Mouse (Mus musculus) kidney, postnatal 0 days (tissue): ENCODE results near the gene Boll. TPM values are rescaled to one million over a fixed set of nuclear protein-coding genes. Genes with fewer than 3 reads are reported as not detected.
"Not testable (repeated sequence)": the region's sequence is repeated elsewhere in the genome, so short reads cannot be mapped to it uniquely, and the experiment has no call there.

ENCODE experiments used
- ATAC-seq: fragments of 200-750 bp; cut with Nextera tagmentation; replicated peaks from 2 replicates; pipeline ENCODE4 v1.8.0; 2017; ENCODE audit warnings: low read depth, moderate number of reproducible peaks, moderate TSS enrichment, moderate library complexity; ENCODE audit not compliant: low FRiP score
- DNase-seq: peaks from one replicate; pipeline ENCODE4 v3.0.0-alpha.2; 2016; ENCODE audit warnings: low spot score
- H3K27ac ChIP-seq: fragments of 300-500 bp; sonication (generic); 2 replicates; pipeline ENCODE4 v1.5.1; 2014; ENCODE audit warnings: mild to moderate bottlenecking
- H3K27me3 ChIP-seq: fragments of 300-500 bp; sonication (generic); 2 replicates; pipeline ENCODE4 v1.6.1; 2014; ENCODE audit warnings: low read length, mixed read lengths; ENCODE audit not compliant: insufficient read depth
- H3K36me3 ChIP-seq: fragments of 300-500 bp; sonication (generic); 2 replicates; pipeline ENCODE4 v1.6.1; 2014; ENCODE audit warnings: low read length, mixed read lengths; ENCODE audit not compliant: insufficient read depth
- H3K4me1 ChIP-seq: fragments of 300-500 bp; sonication (generic); replicated peaks from 2 replicates; pipeline ENCODE4 v1.6.1; 2014; ENCODE audit warnings: antibody characterized with exemption, low read length, mixed read lengths; ENCODE audit not compliant: insufficient read depth
- H3K4me2 ChIP-seq: fragments of 300-500 bp; sonication (generic); 2 replicates; pipeline ENCODE4 v1.6.1; 2014; ENCODE audit warnings: mild to moderate bottlenecking, low read length, moderate library complexity, mixed read lengths
- H3K4me3 ChIP-seq: fragments of 300-500 bp; sonication (generic); replicated peaks from 2 replicates; pipeline ENCODE4 v1.5.1; 2014; ENCODE audit warnings: low read depth, low read length
- H3K9ac ChIP-seq: fragments of 300-500 bp; sonication (generic); 2 replicates; pipeline ENCODE4 v1.6.1; 2014; ENCODE audit warnings: low read depth, low read length
- H3K9me3 ChIP-seq: fragments of 300-500 bp; sonication (generic); replicated peaks from 2 replicates; pipeline ENCODE4 v1.6.1; 2016; ENCODE audit warnings: low read length, inconsistent platforms, mixed read lengths
- CTCF ChIP-seq: IDR thresholded peaks from 2 replicates; pipeline ENCODE4 v1.5.1; 2016; ENCODE audit warnings: antibody characterized with exemption, low read depth, mild to moderate bottlenecking, moderate library complexity
- WGBS: fragments of 180-500 bp; shearing (Covaris S2); extraction: QIAGEN DNeasy Blood & Tissue Kit; methylation state at CpG from one replicate; pipeline ENCODE4 v1.1.7; 2014; 5-methylcytosine and 5-hydroxymethylcytosine counted together
- polyA plus RNA-seq: library from polyadenylated mRNA; unstranded; fragments of >200 nt; fragmentation: Nextera tagmentation; extraction: Ambion mirVana; gene quantifications from 2 replicates; pipeline ENCODE4 v1.2.1, GENCODE M21; 2015

Boll gene
- polyA plus RNA-seq, 1 experiment from 2014 or later = 0.72 TPM

DNA sequence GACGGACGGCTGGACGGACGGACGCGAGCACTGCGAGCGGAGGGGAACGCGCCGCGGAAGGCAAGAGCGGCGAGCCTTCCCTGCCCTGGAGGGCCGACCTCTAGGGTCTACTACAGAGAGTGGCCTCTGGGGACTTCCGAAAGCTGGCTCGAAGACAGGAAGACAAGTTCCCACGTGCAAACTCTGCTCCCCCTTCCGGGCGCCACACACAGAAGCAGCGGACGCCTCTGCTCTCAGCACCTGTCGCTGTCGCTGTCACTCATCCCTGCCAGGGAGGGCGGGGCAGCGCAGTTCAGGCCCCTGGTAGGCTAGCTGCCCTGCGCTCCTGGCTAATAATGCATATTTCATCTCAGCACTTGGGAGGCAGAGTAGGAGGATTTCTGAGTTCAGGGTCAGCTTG, 317 bp upstream of the Boll start:
- peak overlapping the region; percentile 59 for H3K4me2 ChIP-seq
- H3K27me3 ChIP-seq = peaks cover 10% of the 10 kb centered on the region; the same call in 1 of the 2 replicates
- H3K36me3 ChIP-seq = no peaks in the 10 kb centered on the region
- ATAC-seq (peak; percentile 84), DNase-seq (peak; percentile 42)
- WGBS = 1% methylated on average over 24 of the region's 27 CpGs
- peak overlapping the region; percentile 33 for H3K4me3 ChIP-seq
- H3K27ac ChIP-seq = no peak overlapping the region
- no peak for TF ChIP-seq CTCF
- H3K9ac ChIP-seq = no peak overlapping the region
- H3K9me3 ChIP-seq = no peaks in the 10 kb centered on the region; the same call in 1 of the 2 replicates
- no peaks in the 10 kb centered on the region for H3K4me1 ChIP-seq

DNA sequence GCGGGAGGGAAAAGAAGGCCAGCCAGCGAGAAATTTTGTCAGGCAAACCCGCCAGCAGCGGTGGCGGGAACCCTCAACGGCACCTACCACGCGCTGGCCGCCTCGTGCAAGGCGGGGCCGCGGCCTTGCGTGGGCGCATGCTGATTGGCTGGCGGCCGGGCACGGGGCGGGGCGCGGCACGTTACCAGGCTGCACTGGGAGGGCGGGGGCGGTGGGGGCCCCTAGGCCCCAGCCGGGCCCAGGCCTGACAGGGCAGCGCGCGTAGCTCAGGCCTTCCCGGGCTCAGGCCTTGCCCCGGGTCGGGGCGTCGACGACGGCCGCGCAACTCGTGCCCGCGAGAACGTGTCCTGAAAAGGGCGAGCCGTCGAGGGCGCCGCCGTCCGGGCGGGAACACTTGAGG, 635 bp downstream of the Boll start:
- peaks cover 10% of the 10 kb centered on the region; the same call in 1 of the 2 replicates for H3K27me3 ChIP-seq
- H3K4me2 ChIP-seq = peak overlapping the region; percentile 59
- no peaks in the 10 kb centered on the region for H3K36me3 ChIP-seq
- TF ChIP-seq CTCF = no peak
- DNase-seq (no peak), ATAC-seq (peak; percentile 49)
- 52% methylated on average over 47 of the region's 49 CpGs for WGBS
- H3K4me1 ChIP-seq = no peaks in the 10 kb centered on the region
- no peak overlapping the region for H3K27ac ChIP-seq
- no peak overlapping the region for H3K9ac ChIP-seq
- H3K4me3 ChIP-seq = 0 out of 2 replicates have a peak overlapping the region, but pooled peaks have one; percentile 33
- H3K9me3 ChIP-seq = no peaks in the 10 kb centered on the region; the same call in 1 of the 2 replicates

DNA sequence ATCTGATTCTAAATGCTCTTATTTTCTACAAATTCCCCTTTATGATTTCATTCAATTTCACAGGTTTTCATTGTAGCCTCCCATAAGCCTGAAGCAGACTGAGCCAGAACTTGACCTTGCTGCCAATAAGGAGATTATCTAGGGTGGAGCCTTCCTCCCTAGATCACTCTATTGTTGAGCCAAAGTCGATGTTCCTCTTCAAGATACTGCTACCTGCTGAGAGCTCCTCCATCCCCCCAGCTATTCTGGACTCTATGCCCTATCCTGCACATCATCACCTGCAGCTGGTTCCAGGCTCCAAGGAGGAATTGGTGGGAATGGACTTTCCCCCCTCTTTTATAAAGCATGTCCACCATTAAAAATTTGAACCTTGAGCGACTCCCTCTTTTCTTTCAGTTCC, 11.4 kb downstream of the Boll start:
- H3K27me3 ChIP-seq, H3K9me3 ChIP-seq, H3K4me1 ChIP-seq, ATAC-seq, DNase-seq, H3K36me3 ChIP-seq, H3K4me2 ChIP-seq, H3K9ac ChIP-seq, H3K4me3 ChIP-seq, H3K27ac ChIP-seq: not testable (repeated sequence)
- WGBS = 77% methylated on average over 2 of the region's 2 CpGs

DNA sequence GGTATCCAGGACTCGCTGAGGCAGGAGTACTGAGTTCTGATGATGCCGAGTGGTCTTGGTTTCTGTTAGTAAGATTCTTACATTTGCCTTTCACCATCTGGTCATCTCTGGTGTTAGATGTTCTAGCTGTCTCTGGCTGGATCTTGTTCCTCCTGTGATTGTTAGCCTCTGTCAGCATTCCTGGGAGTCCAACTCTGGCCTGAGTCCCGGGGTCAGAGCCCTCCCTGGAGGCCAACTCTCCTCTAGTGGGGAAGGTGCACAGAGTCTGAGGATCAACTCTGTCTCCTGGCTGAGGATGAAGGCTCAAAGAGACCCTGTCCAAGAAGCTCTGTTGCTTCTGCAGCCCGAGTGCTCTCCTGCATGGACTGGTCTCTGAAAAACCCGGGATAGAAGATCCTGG, 37.8 kb downstream of the Boll start:
- H3K36me3 ChIP-seq, ATAC-seq, DNase-seq, H3K4me3 ChIP-seq, H3K27ac ChIP-seq, H3K27me3 ChIP-seq, H3K9me3 ChIP-seq, H3K4me1 ChIP-seq, H3K4me2 ChIP-seq, H3K9ac ChIP-seq: not testable (repeated sequence)
- WGBS = 81% methylated on average over 5 of the region's 5 CpGs

DNA sequence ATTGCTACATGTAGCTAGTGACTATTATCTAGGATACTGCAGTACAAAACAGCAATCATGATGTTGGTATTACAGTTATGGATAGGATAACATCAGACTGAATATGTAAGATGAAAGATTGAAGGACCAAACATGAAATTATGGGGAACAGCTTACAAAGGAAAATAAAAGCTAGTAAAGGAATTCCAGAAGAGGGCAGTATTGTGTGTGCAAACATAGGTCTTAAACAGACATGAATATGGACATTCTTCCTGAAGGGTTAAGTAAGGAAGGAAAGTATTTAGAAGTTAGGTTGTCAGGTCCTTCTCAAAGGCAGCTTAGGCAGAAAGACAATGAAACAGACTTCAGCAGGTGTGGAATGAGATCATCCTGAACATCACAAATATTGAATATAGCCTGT, 62.2 kb downstream of the Boll start:
- Histone ChIP-seq H3K4me3 (no peak overlapping the region), H3K4me1 (no peaks in the 10 kb centered on the region), H3K9ac (no peak overlapping the region), H3K36me3 (no peaks in the 10 kb centered on the region), H3K9me3 (no peaks in the 10 kb centered on the region), H3K27me3 (no peaks in the 10 kb centered on the region), H3K4me2 (no peak overlapping the region), H3K27ac (no peak overlapping the region)
- peak; percentile 68 for DNase-seq
- peak; percentile 73 for TF ChIP-seq CTCF
- ATAC-seq = no peak

DNA sequence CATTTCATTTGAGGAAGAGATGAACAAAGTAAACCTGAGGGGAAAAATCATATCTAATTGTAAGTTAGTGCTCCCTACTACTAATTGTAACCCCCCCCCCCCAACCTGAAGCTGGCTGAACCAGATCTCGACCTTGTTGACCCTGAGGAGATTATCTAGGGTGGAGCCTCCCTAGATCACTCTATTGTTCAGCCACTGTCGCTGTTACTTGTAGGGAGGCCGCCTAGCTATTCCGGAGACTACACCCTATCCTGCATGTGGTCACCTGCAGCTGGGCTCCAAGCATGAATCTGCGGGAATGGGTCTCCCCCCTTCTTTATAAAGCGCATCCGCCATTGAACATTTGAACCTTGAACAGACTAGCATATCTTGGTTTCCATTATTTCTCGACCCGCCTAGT, 84.2 kb downstream of the Boll start:
- Histone ChIP-seq H3K4me1 (no peaks in the 10 kb centered on the region), H3K4me2 (no peak overlapping the region), H3K9ac (no peak overlapping the region), H3K36me3 (no peaks in the 10 kb centered on the region), H3K27me3 (no peaks in the 10 kb centered on the region), H3K4me3 (no peak overlapping the region), H3K27ac (no peak overlapping the region), H3K9me3 (no peaks in the 10 kb centered on the region)
- DNase-seq = no peak
- WGBS = 83% methylated on average over 9 of the region's 9 CpGs
- TF ChIP-seq CTCF = no peak
- no peak for ATAC-seq

DNA sequence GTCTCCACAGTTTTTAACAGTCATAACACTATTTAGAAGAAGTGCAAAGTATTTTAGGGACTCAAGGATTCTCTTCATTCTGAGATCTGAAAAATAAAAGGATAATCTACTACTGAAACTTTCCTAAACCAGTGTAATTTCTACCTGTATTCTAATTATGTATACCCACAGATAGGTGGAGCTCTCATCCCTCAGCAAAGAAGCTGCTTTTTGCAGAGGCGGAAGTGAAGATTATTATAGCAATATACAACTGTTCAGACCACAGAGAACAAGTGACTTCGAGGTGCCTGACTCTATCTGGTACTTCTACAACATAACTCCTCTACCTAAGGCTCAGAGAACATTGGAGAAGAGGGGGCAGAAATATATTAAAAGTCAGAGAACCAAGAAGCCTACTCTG, 97.8 kb downstream of the Boll start:
- no peaks in the 10 kb centered on the region for H3K36me3 ChIP-seq
- WGBS = 68% methylated on average over 2 of the region's 2 CpGs
- peak; percentile 37; the same call in 1 of the 2 replicates for TF ChIP-seq CTCF

More for the DNA sequence above, 97.8 kb downstream of the Boll start:
- Histone ChIP-seq H3K27ac (no peak overlapping the region), H3K4me3 (no peak overlapping the region), H3K4me1 (no peaks in the 10 kb centered on the region), H3K9me3 (no peaks in the 10 kb centered on the region), H3K27me3 (no peaks in the 10 kb centered on the region), H3K4me2 (no peak overlapping the region), H3K9ac (no peak overlapping the region)
- DNase-seq (no peak), ATAC-seq (no peak)
